Mouse (Mus musculus) heart, embryonic 13.5 days (tissue): Measurements from ENCODE around the gene Asb10. TPM values are rescaled to one million over a fixed set of nuclear protein-coding genes. Genes with fewer than 3 reads are reported as not detected.
A peak's percentile ranks its signal among the peaks of the same experiment; 100 is the strongest.
"Not testable (repeated sequence)": the region's sequence is repeated elsewhere in the genome, so short reads cannot be mapped to it uniquely, and the experiment has no call there.

Source experiments
- ATAC-seq: fragments of 200-750 bp; cut with Nextera tagmentation; 2 replicates; pipeline ENCODE4 v1.8.0; 2017; ENCODE audit warnings: moderate TSS enrichment; ENCODE audit not compliant: insufficient number of reproducible peaks, low FRiP score, low TSS enrichment; ENCODE audit errors: extremely low read depth
- H3K27ac ChIP-seq: fragments of 300-500 bp; sonication (generic); replicated peaks from 2 replicates; pipeline ENCODE4 v1.5.1; 2015; ENCODE audit warnings: moderate library complexity, mild to moderate bottlenecking, inconsistent platforms
- H3K27me3 ChIP-seq: fragments of 300-500 bp; sonication (generic); replicated peaks from 2 replicates; pipeline ENCODE4 v1.6.1; 2015; ENCODE audit warnings: mild to moderate bottlenecking, inconsistent platforms
- H3K36me3 ChIP-seq: fragments of 300-500 bp; sonication (generic); 2 replicates; pipeline ENCODE4 v1.6.1; 2015; ENCODE audit warnings: mild to moderate bottlenecking, inconsistent platforms
- H3K4me1 ChIP-seq: fragments of 300-500 bp; sonication (generic); 2 replicates; pipeline ENCODE4 v1.6.1; 2015; ENCODE audit warnings: inconsistent platforms
- H3K4me2 ChIP-seq: fragments of 300-500 bp; sonication (generic); 2 replicates; pipeline ENCODE4 v1.6.1; 2015; ENCODE audit warnings: inconsistent platforms, mild to moderate bottlenecking, moderate library complexity
- H3K4me3 ChIP-seq: fragments of 300-500 bp; sonication (generic); 2 replicates; pipeline ENCODE4 v1.5.1; 2015; ENCODE audit warnings: moderate library complexity, mild to moderate bottlenecking, inconsistent platforms
- H3K9ac ChIP-seq: fragments of 300-500 bp; sonication (generic); 2 replicates; pipeline ENCODE4 v1.6.1; 2015; ENCODE audit warnings: inconsistent platforms, mild to moderate bottlenecking, moderate library complexity
- H3K9me3 ChIP-seq: fragments of 300-500 bp; sonication (generic); 2 replicates; pipeline ENCODE4 v1.6.1; 2016; ENCODE audit warnings: inconsistent platforms
- WGBS: fragments of 180-500 bp; shearing (Covaris S2); methylation state at CpG from one replicate; pipeline ENCODE4 v1.1.7; 2015; ENCODE audit warnings: mixed read lengths; 5-methylcytosine and 5-hydroxymethylcytosine counted together
- polyA plus RNA-seq: library from polyadenylated mRNA; unstranded; fragments of >200 nt; fragmentation: Nextera tagmentation; extraction: Ambion mirVana; gene quantifications from 2 replicates; pipeline ENCODE4 v1.2.1, GENCODE M21; 2015

Gene Asb10
- polyA plus RNA-seq, 1 experiment from 2014 or later: 4.1 TPM

DNA sequence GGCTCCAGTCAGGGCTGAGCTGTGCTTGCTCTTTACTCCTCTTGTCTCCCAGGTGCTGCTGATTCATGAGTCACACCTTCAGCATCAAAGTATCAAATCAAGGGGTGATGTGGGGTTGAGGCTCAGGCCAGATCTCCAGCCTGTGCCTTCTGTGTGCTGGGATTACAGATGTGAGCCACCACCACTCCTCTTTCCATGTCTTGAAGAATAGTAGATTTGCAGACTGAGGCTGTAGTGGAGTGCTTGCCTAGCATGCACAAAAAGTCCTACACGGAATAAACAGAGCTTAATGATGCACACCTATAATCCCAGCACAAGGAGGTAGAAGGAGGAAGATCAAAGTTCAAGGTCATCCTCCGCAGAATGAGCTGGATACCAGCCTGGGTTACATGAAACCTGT, 15.9 kb upstream of the Asb10 start, which contains the start of gene 4931409K22Rik:
4931409K22Rik (minus strand) TSS at position 101 of the 400 bp plus-strand sequence.
- H3K27me3 ChIP-seq: peaks cover 14% of the 10 kb centered on the region
- H3K9me3 ChIP-seq: no peaks in the 10 kb centered on the region
- no peaks in the 10 kb centered on the region for H3K4me1 ChIP-seq
- WGBS: 63% methylated on average over 2 of the region's 2 CpGs
- no peak within 1 kb of the TSS for H3K4me2 ChIP-seq
- no peaks in the 10 kb centered on the region for H3K36me3 ChIP-seq
- ATAC-seq: no peak
- no peak within 1 kb of the TSS for H3K9ac ChIP-seq
- H3K4me3 ChIP-seq: no peak within 1 kb of the TSS
- H3K27ac ChIP-seq: no peak within 1 kb of the TSS

DNA sequence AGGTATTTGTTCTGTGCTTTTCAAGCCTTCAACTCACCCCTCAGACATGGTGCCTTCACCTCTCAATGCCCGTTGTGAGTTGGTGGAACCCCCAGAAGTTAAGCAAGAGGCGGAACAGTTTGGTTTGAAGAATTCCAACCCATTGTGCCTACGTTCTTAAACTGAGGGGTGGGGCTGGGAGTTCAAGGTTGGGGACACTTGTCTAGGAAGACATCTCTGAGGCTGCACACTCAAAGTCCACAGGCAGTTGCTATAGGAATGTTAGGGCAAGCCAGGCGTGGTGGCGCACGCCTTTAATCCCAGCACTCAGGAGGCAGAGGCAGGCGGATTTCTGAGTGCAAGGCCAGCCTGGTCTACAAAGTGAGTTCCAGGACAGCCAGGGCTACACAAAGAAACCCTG, 14.6 kb upstream of the Asb10 start:
- not testable (repeated sequence) for H3K4me2 ChIP-seq, H3K9me3 ChIP-seq, H3K27ac ChIP-seq, ATAC-seq, H3K9ac ChIP-seq, H3K36me3 ChIP-seq, H3K4me3 ChIP-seq
- 89% methylated on average over 7 of the region's 7 CpGs for WGBS
- H3K27me3 ChIP-seq: peaks cover 21% of the 10 kb centered on the region
- H3K4me1 ChIP-seq: peaks cover 10% of the 10 kb centered on the region

DNA sequence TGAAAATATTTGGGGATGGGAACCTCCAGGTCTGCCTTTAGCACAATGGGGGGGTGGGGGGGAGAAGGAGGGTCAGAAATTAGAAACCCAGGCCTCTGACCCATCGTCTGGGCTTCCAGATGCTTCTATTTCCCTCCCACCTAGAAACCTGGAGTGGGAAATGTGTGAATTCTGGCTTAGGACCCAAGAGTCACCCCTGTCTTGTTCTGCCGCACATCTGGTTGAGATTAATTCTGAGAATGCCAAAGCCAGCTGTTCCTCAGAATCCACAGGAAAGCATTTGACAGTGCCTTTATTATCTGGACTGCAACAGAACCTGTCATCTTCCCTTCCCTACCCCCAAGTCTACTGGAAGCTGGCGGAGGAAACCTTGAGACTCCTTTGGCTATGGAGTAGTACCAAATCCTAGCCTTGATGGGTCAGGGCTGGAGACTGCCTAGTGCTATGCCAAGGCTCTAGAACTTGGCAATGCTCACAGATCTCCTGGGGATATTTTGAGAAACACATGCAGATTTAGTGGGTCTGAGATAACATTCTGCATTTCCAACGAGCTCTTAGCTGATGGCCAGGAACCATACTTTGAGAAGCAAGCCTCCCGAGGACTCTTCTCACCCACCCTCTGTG, 13.0 kb upstream of the Asb10 start:
- Histone ChIP-seq H3K27me3 (peaks cover 34% of the 10 kb centered on the region), H3K27ac (no peak overlapping the region), H3K9me3 (no peaks in the 10 kb centered on the region), H3K4me2 (no peak overlapping the region), H3K9ac (no peak overlapping the region), H3K36me3 (no peaks in the 10 kb centered on the region), H3K4me1 (peaks cover 10% of the 10 kb centered on the region), H3K4me3 (no peak overlapping the region)
- no peak for ATAC-seq
- 53% methylated on average over 5 of the region's 5 CpGs for WGBS

DNA sequence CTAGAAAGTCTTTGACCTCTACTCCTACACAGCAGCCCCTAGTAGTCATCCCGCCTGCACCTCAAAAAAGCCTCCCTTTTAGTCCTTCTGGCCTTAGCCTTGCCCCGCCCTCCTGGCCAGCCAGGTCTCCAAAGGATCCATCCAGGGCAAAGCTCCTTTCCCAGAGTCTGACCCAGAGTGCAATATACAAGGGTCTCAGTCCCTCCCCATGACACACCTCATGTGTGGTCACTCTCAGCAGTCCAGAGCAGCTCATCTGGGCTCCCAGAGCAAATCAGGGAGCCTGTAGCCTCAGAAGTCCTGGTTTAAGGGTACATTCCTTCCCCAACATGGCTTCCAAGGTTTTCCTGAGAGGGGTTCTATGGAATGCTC, 10.5 kb upstream of the Asb10 start:
- no peak overlapping the region for H3K27ac ChIP-seq
- no peak for ATAC-seq
- no peaks in the 10 kb centered on the region for H3K36me3 ChIP-seq
- H3K4me1 ChIP-seq: peaks cover 10% of the 10 kb centered on the region
- WGBS: 48% methylated on average over 2 of the region's 2 CpGs
- peaks cover 36% of the 10 kb centered on the region for H3K27me3 ChIP-seq
- no peaks in the 10 kb centered on the region for H3K9me3 ChIP-seq
- H3K4me2 ChIP-seq: peak overlapping the region; percentile 36
- H3K9ac ChIP-seq: no peak overlapping the region
- no peak overlapping the region; the same call in 1 of the 2 replicates for H3K4me3 ChIP-seq

DNA sequence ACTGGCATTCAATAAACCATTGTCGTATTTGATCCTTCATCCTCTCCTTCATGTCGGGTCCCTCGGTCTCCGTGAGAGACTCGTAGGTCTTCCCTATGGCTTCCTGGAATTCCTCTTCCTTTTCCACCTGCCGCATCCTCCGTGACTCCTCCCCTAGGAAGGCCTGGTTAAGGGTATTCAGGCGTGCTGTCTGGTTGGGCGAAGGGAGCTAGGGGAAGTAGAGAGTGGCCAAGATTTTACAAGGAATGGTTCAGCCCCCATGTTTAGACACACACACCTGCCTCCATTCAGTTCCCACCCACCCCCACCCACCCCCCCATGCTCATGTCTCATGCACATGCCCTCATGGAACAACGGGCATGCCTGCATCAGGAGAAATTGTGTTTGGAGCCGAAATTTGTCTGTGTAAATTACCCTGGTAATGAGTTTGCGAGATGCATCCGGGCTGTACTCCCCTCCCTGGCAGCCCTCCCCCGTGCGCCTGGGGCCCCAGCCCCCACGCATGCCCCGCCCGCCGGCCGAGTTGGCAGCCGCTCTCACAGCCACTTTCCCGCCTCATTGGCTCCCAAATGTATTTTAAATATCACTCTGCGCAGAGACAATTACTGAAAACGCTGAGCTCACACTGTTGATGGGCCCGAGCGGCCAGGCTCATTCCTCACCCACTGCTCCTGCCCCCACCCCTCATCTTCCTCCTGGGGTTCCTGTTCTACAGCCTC, 10.0 kb upstream of the Asb10 start:
- 35% methylated on average over 26 of the region's 26 CpGs for WGBS
- peak overlapping the region; percentile 20; the same call in 1 of the 2 replicates for H3K4me3 ChIP-seq
- H3K36me3 ChIP-seq: no peaks in the 10 kb centered on the region
- H3K4me1 ChIP-seq: peaks cover 10% of the 10 kb centered on the region
- peak overlapping the region; percentile 36 for H3K4me2 ChIP-seq
- H3K9ac ChIP-seq: 0 out of 2 replicates have a peak overlapping the region, but pooled peaks have one; percentile 16
- no peak for ATAC-seq
- H3K27ac ChIP-seq: no peak overlapping the region
- peaks cover 36% of the 10 kb centered on the region for H3K27me3 ChIP-seq
- H3K9me3 ChIP-seq: no peaks in the 10 kb centered on the region

DNA sequence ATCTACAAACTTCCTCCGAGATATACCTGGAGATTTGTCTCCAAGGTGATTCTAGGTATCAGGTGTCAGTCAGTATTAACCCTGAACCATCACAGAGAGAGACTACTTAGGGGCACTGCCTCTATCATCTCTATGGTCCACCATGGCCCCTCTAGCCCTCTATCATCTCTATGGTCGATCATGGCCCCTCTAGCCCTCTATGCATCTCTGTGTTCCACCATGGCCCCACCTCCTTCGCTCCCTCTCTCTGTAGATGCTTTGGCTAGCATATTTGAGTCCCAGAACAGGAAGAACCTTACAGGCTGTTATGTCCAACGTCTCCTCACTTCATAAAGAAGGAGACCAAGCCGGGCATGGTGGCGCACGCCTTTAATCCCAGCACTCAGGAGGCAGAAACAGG, 1.9 kb upstream of the Asb10 start:
- no peaks in the 10 kb centered on the region for H3K9me3 ChIP-seq
- H3K27ac ChIP-seq: no peak overlapping the region
- no peak overlapping the region for H3K9ac ChIP-seq
- ATAC-seq: no peak
- H3K4me3 ChIP-seq: no peak overlapping the region
- H3K4me1 ChIP-seq: peaks cover 27% of the 10 kb centered on the region
- no peak overlapping the region for H3K4me2 ChIP-seq
- 70% methylated on average over 7 of the region's 7 CpGs for WGBS
- H3K27me3 ChIP-seq: peaks cover 10% of the 10 kb centered on the region
- H3K36me3 ChIP-seq: no peaks in the 10 kb centered on the region

DNA sequence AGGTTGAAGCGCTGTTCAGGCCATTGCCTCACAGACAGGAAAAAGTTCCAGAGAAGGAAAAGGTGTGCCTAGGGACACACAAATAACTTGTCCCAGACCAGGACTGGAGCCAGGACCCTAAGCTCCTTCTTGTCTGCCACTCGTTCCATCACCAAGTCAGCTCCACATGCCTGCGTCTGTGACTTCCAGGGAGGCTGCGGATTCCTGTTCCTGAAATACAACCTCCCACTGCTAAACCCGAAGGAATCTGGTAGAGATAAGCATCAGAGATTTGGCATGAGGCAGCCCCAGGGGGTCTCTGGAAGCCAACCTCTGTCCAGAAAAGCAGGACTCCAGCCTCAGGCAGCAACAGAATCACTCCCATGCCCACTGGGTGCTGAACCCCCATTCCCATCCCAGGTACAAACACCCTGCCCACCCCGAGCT, 379 bp upstream of the Asb10 start:
- no peaks in the 10 kb centered on the region for H3K36me3 ChIP-seq
- peak overlapping the region; percentile 74 for H3K4me2 ChIP-seq
- ATAC-seq: no peak
- WGBS: 6% methylated on average over 6 of the region's 6 CpGs
- no peaks in the 10 kb centered on the region for H3K9me3 ChIP-seq
- peak overlapping the region; percentile 43 for H3K4me3 ChIP-seq
- H3K27me3 ChIP-seq: peaks cover 24% of the 10 kb centered on the region
- peaks cover 27% of the 10 kb centered on the region for H3K4me1 ChIP-seq
- H3K27ac ChIP-seq: peak overlapping the region; percentile 80
- H3K9ac ChIP-seq: peak overlapping the region; percentile 73

DNA sequence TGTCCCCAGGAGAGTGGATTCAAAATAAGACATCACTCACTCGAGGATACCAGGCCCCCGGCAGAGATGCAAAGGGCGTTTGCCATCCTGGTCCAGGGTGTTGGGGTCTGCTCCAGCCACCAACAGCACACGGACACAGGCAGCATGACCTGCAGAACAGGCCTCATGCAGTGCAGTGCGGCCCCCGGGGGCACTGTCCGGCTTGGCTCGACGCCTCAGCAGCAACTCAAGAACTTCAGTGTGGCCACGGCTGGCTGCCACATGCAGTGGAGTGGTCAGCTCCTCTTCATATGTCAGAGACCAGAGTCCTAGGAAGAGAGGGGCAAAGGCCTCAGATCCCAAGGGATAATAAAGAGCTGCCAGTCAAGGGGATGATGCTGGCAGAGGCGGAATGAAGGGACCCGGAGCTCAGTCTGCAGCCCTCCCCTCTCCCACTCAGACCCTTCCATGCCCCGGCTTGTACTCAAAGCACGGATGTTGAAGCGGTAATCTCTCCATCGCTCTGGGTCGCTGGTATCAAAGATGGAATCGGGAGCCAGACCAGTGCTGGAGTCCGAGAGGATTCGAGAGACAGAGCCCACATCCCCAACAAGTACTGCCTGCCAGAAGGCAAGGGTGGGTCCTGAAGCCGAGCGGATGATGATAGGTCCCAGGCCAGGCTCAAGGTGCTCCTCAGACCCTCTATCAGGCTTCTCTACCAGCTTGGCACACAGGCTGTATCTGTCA, 1.0 kb downstream of the Asb10 start:
- H3K9ac ChIP-seq: peak overlapping the region; percentile 73; the same call in 1 of the 2 replicates
- H3K4me2 ChIP-seq: peak overlapping the region; percentile 74
- no peak for ATAC-seq
- H3K36me3 ChIP-seq: no peaks in the 10 kb centered on the region
- H3K4me1 ChIP-seq: peaks cover 27% of the 10 kb centered on the region
- 78% methylated on average over 22 of the region's 22 CpGs for WGBS
- no peaks in the 10 kb centered on the region for H3K9me3 ChIP-seq
- peak overlapping the region; percentile 80 for H3K27ac ChIP-seq
- peaks cover 31% of the 10 kb centered on the region for H3K27me3 ChIP-seq
- H3K4me3 ChIP-seq: peak overlapping the region; percentile 43

DNA sequence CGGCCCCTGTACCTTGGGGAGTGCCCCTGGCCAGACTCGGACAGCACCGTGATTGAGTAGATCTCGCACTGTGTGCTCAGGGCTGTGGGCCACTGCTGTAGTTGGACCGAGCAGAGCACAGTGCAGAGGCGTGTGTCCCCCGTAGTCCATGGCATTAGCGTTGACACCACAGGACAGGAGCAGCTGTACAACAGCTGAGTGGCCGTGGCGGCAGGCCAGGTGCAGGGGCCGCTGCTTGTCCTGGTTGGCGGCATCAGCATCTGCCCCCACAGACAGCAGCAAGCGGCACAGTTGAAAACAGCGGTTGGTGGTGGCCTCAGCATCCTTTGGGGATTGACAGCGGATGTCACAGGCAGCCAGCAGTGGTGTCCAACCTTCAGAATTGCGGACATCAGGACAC, 3.2 kb downstream of the Asb10 start:
- ATAC-seq: no peak
- Histone ChIP-seq H3K4me1 (peaks cover 27% of the 10 kb centered on the region), H3K4me3 (no peak overlapping the region), H3K36me3 (no peaks in the 10 kb centered on the region), H3K27me3 (peaks cover 46% of the 10 kb centered on the region), H3K4me2 (no peak overlapping the region), H3K9me3 (no peaks in the 10 kb centered on the region), H3K27ac (no peak overlapping the region), H3K9ac (no peak overlapping the region)
- 58% methylated on average over 16 of the region's 16 CpGs for WGBS

DNA sequence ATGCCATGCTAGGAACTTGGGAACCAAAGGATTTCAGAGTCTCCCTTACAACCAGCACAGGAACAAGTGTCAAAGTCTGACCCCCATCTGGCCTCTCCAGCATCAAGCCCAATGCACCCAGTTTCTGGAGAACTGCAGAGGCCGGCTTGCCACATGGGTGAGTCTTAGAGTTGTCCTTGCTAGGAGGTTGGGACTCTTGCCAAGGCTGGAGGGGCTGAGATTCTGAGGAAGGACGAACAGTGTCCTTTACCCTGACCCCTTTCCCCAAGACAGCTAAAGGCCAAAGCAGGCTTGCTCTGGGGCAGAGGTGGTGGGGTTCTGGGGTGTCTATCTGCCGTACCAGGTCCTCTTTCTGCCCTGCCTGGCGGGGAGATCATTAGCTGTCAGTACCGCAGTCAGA, 4.3 kb downstream of the Asb10 start:
- H3K4me3 ChIP-seq: no peak overlapping the region
- H3K27me3 ChIP-seq: peaks cover 57% of the 10 kb centered on the region
- ATAC-seq: no peak
- no peak overlapping the region for H3K27ac ChIP-seq
- H3K4me1 ChIP-seq: peaks cover 24% of the 10 kb centered on the region
- 73% methylated on average over 5 of the region's 5 CpGs for WGBS
- no peaks in the 10 kb centered on the region for H3K36me3 ChIP-seq
- no peaks in the 10 kb centered on the region for H3K9me3 ChIP-seq
- no peak overlapping the region for H3K9ac ChIP-seq
- no peak overlapping the region for H3K4me2 ChIP-seq

DNA sequence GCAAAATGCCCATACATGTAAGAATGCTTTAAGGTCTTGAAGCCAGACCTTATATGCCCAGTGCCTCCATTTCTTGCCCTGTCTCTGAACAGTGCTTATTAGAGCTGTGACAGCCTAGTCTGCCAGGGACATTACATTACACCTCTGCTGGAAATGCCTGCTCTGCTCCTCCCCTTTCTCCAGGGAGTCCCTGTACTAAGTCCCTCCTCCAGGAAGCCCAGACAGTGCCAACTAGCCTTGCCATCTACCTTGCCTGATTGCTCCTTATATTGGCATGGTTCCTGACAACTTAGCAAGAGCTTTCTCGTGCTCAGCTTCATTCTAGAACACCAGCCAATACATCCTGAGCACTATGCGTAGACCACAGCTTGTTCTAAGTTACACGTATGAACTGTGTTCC, 5.0 kb downstream of the Asb10 start:
- ATAC-seq: no peak
- H3K27me3 ChIP-seq: peaks cover 65% of the 10 kb centered on the region
- no peak overlapping the region for H3K27ac ChIP-seq
- peaks cover 16% of the 10 kb centered on the region for H3K4me1 ChIP-seq
- H3K9me3 ChIP-seq: no peaks in the 10 kb centered on the region
- no peak overlapping the region for H3K4me3 ChIP-seq
- 72% methylated on average over 3 of the region's 3 CpGs for WGBS
- no peak overlapping the region for H3K9ac ChIP-seq
- H3K4me2 ChIP-seq: no peak overlapping the region
- no peaks in the 10 kb centered on the region for H3K36me3 ChIP-seq
